In genomic region chr13:117208236-117208635, GRCm38 (mm10) we compare ENCODE assay signal across 8 mouse cellular contexts. TPM values are rescaled to one million over a fixed set of nuclear protein-coding genes. Genes with fewer than 3 reads are reported as not detected.
DNase-seq lines count a peak whose midpoint lies in the region; ATAC-seq lines count a peak whose summit lies in the region.

Gene Emb, plus strand, starts transcription at chr13:117208536.

- H3K4me2 ChIP-seq in kidney, embryonic 15.5 days: no peak within 1 kb of the TSS
- H3K4me2 ChIP-seq in neural tube, embryonic 15.5 days: no peak within 1 kb of the TSS

- intact Hi-C loops in left cerebral cortex, postnatal 4 days (cut with DNase I): no loop called here

- DNase-seq in kidney, postnatal 10 days: no peak
- DNase-seq in adrenal gland, postnatal 4 days (ENCODE audit: low spot score in 2 of 2): no peak
- DNase-seq in gastrocnemius, postnatal 4 days (ENCODE audit: low spot score in 2 of 2): no peak
- DNase-seq in left cerebral cortex, postnatal 4 days: no peak
- DNase-seq in urinary bladder, postnatal 14 days (ENCODE audit: low spot score): no peak
- no peak for DNase-seq in thymus, postnatal 25 days

- WGBS in kidney, embryonic 15.5 days: 69% methylated on average over 6 of the region's 6 CpGs
- WGBS in neural tube, embryonic 15.5 days: 92% methylated on average over 6 of the region's 6 CpGs

- no peak within 1 kb of the TSS for H3K27ac ChIP-seq in kidney, embryonic 15.5 days
- H3K27ac ChIP-seq in neural tube, embryonic 15.5 days (replicated peaks): no peak within 1 kb of the TSS

- no peaks in the 10 kb centered on the region for H3K9me3 ChIP-seq in kidney, embryonic 15.5 days (replicated peaks)
- H3K9me3 ChIP-seq in neural tube, embryonic 15.5 days (replicated peaks): no peaks in the 10 kb centered on the region

- no peak within 1 kb of the TSS for H3K9ac ChIP-seq in kidney, embryonic 15.5 days
- H3K9ac ChIP-seq in neural tube, embryonic 15.5 days (replicated peaks): no peak within 1 kb of the TSS

- H3K4me3 ChIP-seq in kidney, embryonic 15.5 days (replicated peaks): no peak within 1 kb of the TSS
- H3K4me3 ChIP-seq in neural tube, embryonic 15.5 days (replicated peaks): no peak within 1 kb of the TSS

- no peaks in the 10 kb centered on the region for H3K27me3 ChIP-seq in kidney, embryonic 15.5 days
- no peaks in the 10 kb centered on the region for H3K27me3 ChIP-seq in neural tube, embryonic 15.5 days (replicated peaks)

- no peak for ATAC-seq in kidney, embryonic 15.5 days (replicated peaks; ENCODE audit: low FRiP score)
- no peak for ATAC-seq in neural tube, embryonic 15.5 days (ENCODE audit: low FRiP score)

- H3K36me3 ChIP-seq in kidney, embryonic 15.5 days: no peaks in the 10 kb centered on the region
- H3K36me3 ChIP-seq in neural tube, embryonic 15.5 days: no peaks in the 10 kb centered on the region

- H3K4me1 ChIP-seq in kidney, embryonic 15.5 days: no peaks in the 10 kb centered on the region
- H3K4me1 ChIP-seq in neural tube, embryonic 15.5 days: no peaks in the 10 kb centered on the region

RNA-seq across cellular contexts. Expression of gene Emb, which starts in this region (rescaled TPM):
- 41.0 and 41.9 TPM in 2 replicates for polyA plus RNA-seq in kidney, embryonic 15.5 days (2015; fragmentation: Nextera tagmentation; extraction: Ambion mirVana)
- total RNA-seq in adrenal gland, postnatal 4 days (2021): 10 to 100 TPM; 52.9 to 55.5 TPM
- total RNA-seq in gastrocnemius, postnatal 4 days (2021): 10 to 100 TPM; 19.3 to 19.5 TPM
- 10 to 100 TPM; 12.4 to 12.9 TPM for total RNA-seq in left cerebral cortex, postnatal 4 days (2021)
- 13.7 and 20.0 TPM in 2 replicates for polyA plus RNA-seq in neural tube, embryonic 15.5 days (2015; fragmentation: Nextera tagmentation; extraction: Ambion mirVana)
